Mouse (Mus musculus) stomach, embryonic 16.5 days (tissue): ENCODE measurements around the gene Dmap1. TPM values are rescaled to one million over a fixed set of nuclear protein-coding genes. Genes with fewer than 3 reads are reported as not detected.
A peak's percentile ranks its signal among the peaks of the same experiment; 100 is the strongest.

ENCODE experiments used
- ATAC-seq: fragments of 200-750 bp; cut with Nextera tagmentation; 2 replicates; pipeline ENCODE4 v1.8.0; 2017; ENCODE audit warnings: moderate number of reproducible peaks, moderate TSS enrichment; ENCODE audit not compliant: insufficient read depth, low FRiP score
- H3K27ac ChIP-seq: fragments of 300-500 bp; sonication (generic); 2 replicates; pipeline ENCODE4 v1.5.1; 2014; ENCODE audit warnings: low read length
- H3K27me3 ChIP-seq: fragments of 300-500 bp; sonication (generic); 2 replicates; pipeline ENCODE4 v1.6.1; 2014; ENCODE audit warnings: low read length, control low read depth, mixed read lengths; ENCODE audit not compliant: control insufficient read depth, insufficient read depth
- H3K36me3 ChIP-seq: fragments of 300-500 bp; sonication (generic); 2 replicates; pipeline ENCODE4 v1.6.1; 2014; ENCODE audit warnings: low read length; ENCODE audit not compliant: control insufficient read depth, insufficient read depth
- H3K4me1 ChIP-seq: fragments of 300-500 bp; sonication (generic); 2 replicates; pipeline ENCODE4 v1.6.1; 2014; ENCODE audit warnings: low read length, control low read depth, mixed read lengths; ENCODE audit not compliant: control insufficient read depth, insufficient read depth
- H3K4me2 ChIP-seq: fragments of 300-500 bp; sonication (generic); 2 replicates; pipeline ENCODE4 v1.6.1; 2014; ENCODE audit warnings: low read depth, low read length, mixed read lengths
- H3K4me3 ChIP-seq: fragments of 300-500 bp; sonication (generic); replicated peaks from 2 replicates; pipeline ENCODE4 v1.5.1; 2014; ENCODE audit warnings: mild to moderate bottlenecking, low read length
- H3K9ac ChIP-seq: fragments of 300-500 bp; sonication (generic); 2 replicates; pipeline ENCODE4 v1.6.1; 2014; ENCODE audit warnings: low read length
- H3K9me3 ChIP-seq: fragments of 300-500 bp; sonication (generic); replicated peaks from 2 replicates; pipeline ENCODE4 v1.6.1; 2016; ENCODE audit warnings: low read length, control low read depth; ENCODE audit not compliant: control insufficient read depth
- whole genome bisulfite sequencing: fragments of 180-500 bp; shearing (Covaris S2); extraction: QIAGEN DNeasy Blood & Tissue Kit; methylation state at CpG from one replicate; pipeline ENCODE4 v1.1.7; 2014; 5-methylcytosine and 5-hydroxymethylcytosine counted together
- polyA plus RNA-seq: library from polyadenylated mRNA; unstranded; fragments of >200 nt; fragmentation: Nextera tagmentation; extraction: Ambion mirVana; gene quantifications from 2 replicates; pipeline ENCODE4 v1.2.1, GENCODE M21; 2015

Gene Dmap1
- polyA plus RNA-seq, result 40.2 and 42.8 TPM in 2 replicates

- Histone ChIP-seq H3K4me1 (peaks cover 6% of the 10 kb centered on the region; the same call in 1 of the 2 replicates), H3K4me3 (peak within 1 kb of the TSS; percentile 72), H3K36me3 (no peaks in the 10 kb centered on the region; the same call in 1 of the 2 replicates), H3K27me3 (no peaks in the 10 kb centered on the region), H3K9ac (peak within 1 kb of the TSS; percentile 84), H3K27ac (no peak within 1 kb of the TSS), H3K9me3 (no peaks in the 10 kb centered on the region), H3K4me2 (peak within 1 kb of the TSS; percentile 83)
- peak; percentile 90 for ATAC-seq
- under 1% methylated on average over 33 of the region's 33 CpGs for WGBS
Measured at GRCm38 (mm10) chr4:117681931-117682461, at the start of gene Dmap1. TSS of gene Dmap1 (minus strand) at chr4:117682273.

GRCm38 (mm10) chr4:117724112-117724511 is 42.0 kb upstream of the Dmap1 start, which contains the start of gene Gm12845:
TSS of gene Gm12845 (plus strand) at chr4:117724412.
- ATAC-seq, result no peak
- no peak within 1 kb of the TSS for H3K4me2 ChIP-seq
- no peaks in the 10 kb centered on the region for H3K4me1 ChIP-seq
- no peaks in the 10 kb centered on the region for H3K27me3 ChIP-seq
- no peak within 1 kb of the TSS for H3K27ac ChIP-seq
- no peak within 1 kb of the TSS for H3K9ac ChIP-seq
- H3K9me3 ChIP-seq, result no peaks in the 10 kb centered on the region
- no peaks in the 10 kb centered on the region for H3K36me3 ChIP-seq
- H3K4me3 ChIP-seq, result no peak within 1 kb of the TSS
- 74% methylated on average over 1 of the region's 1 CpGs for WGBS

GRCm38 (mm10) chr4:117713303-117714098 is 31.4 kb upstream of the Dmap1 start:
- no peak overlapping the region for H3K4me3 ChIP-seq
- no peaks in the 10 kb centered on the region for H3K36me3 ChIP-seq
- no peaks in the 10 kb centered on the region for H3K4me1 ChIP-seq
- WGBS, result 57% methylated on average over 6 of the region's 6 CpGs
- no peak overlapping the region; the same call in 1 of the 2 replicates for H3K27ac ChIP-seq
- H3K9ac ChIP-seq, result no peak overlapping the region
- no peaks in the 10 kb centered on the region for H3K9me3 ChIP-seq
- no peak for ATAC-seq
- no peaks in the 10 kb centered on the region for H3K27me3 ChIP-seq
- no peak overlapping the region for H3K4me2 ChIP-seq

GRCm38 (mm10) chr4:117712314-117712713 is 30.2 kb upstream of the Dmap1 start:
- ATAC-seq, result no peak
- no peak overlapping the region for H3K4me2 ChIP-seq
- H3K4me3 ChIP-seq, result no peak overlapping the region
- H3K9ac ChIP-seq, result no peak overlapping the region
- 83% methylated on average over 3 of the region's 3 CpGs for WGBS
- H3K27ac ChIP-seq, result no peak overlapping the region
- H3K9me3 ChIP-seq, result no peaks in the 10 kb centered on the region
- H3K27me3 ChIP-seq, result no peaks in the 10 kb centered on the region
- no peaks in the 10 kb centered on the region for H3K36me3 ChIP-seq
- H3K4me1 ChIP-seq, result no peaks in the 10 kb centered on the region

- WGBS, result 45% methylated on average over 3 of the region's 3 CpGs
- Histone ChIP-seq H3K4me2 (no peak overlapping the region), H3K9ac (no peak overlapping the region), H3K9me3 (no peaks in the 10 kb centered on the region), H3K36me3 (no peaks in the 10 kb centered on the region), H3K27me3 (no peaks in the 10 kb centered on the region), H3K4me3 (no peak overlapping the region), H3K27ac (peak overlapping the region; percentile 55), H3K4me1 (no peaks in the 10 kb centered on the region)
- peak; percentile 33; the same call in 1 of the 2 replicates for ATAC-seq
Measured at GRCm38 (mm10) chr4:117708780-117709550, 26.9 kb upstream of the Dmap1 start.

GRCm38 (mm10) chr4:117705361-117705760 is 23.3 kb upstream of the Dmap1 start:
- no peaks in the 10 kb centered on the region for H3K36me3 ChIP-seq
- no peak for ATAC-seq
- no peaks in the 10 kb centered on the region for H3K27me3 ChIP-seq
- H3K9ac ChIP-seq, result no peak overlapping the region
- H3K27ac ChIP-seq, result no peak overlapping the region
- H3K4me2 ChIP-seq, result no peak overlapping the region
- 4% methylated on average over 7 of the region's 7 CpGs for WGBS
- no peaks in the 10 kb centered on the region for H3K4me1 ChIP-seq
- H3K4me3 ChIP-seq, result no peak overlapping the region
- H3K9me3 ChIP-seq, result no peaks in the 10 kb centered on the region

GRCm38 (mm10) chr4:117686354-117686753 is 4.3 kb upstream of the Dmap1 start:
- Histone ChIP-seq H3K9me3 (no peaks in the 10 kb centered on the region), H3K27ac (no peak overlapping the region), H3K4me1 (peaks cover 2% of the 10 kb centered on the region; the same call in 1 of the 2 replicates), H3K4me2 (no peak overlapping the region), H3K4me3 (no peak overlapping the region), H3K9ac (no peak overlapping the region), H3K36me3 (no peaks in the 10 kb centered on the region), H3K27me3 (no peaks in the 10 kb centered on the region)
- no peak for ATAC-seq
- 81% methylated on average over 4 of the region's 4 CpGs for WGBS

- H3K4me1 ChIP-seq, result peaks cover 6% of the 10 kb centered on the region; the same call in 1 of the 2 replicates
- no peak overlapping the region for H3K9ac ChIP-seq
- H3K36me3 ChIP-seq, result no peaks in the 10 kb centered on the region; the same call in 1 of the 2 replicates
- H3K4me3 ChIP-seq, result no peak overlapping the region
- H3K27ac ChIP-seq, result no peak overlapping the region
- 0 out of 2 replicates have a peak overlapping the region, but pooled peaks have one; percentile 83 for H3K4me2 ChIP-seq
- ATAC-seq, result no peak
- H3K9me3 ChIP-seq, result no peaks in the 10 kb centered on the region
- WGBS, result 53% methylated on average over 6 of the region's 6 CpGs
- no peaks in the 10 kb centered on the region for H3K27me3 ChIP-seq
Measured at GRCm38 (mm10) chr4:117683048-117683768, 1.1 kb upstream of the Dmap1 start.
